Mouse (Mus musculus): ENCODE data around the gene Lgals3. TPM values are rescaled to one million over a fixed set of nuclear protein-coding genes. Genes with fewer than 3 reads are reported as not detected.

Lgals3 gene
- polyA plus RNA-seq, 1 experiment from 2014 or later: 8.4 TPM

- no peak overlapping the region for H3K9ac ChIP-seq (replicated peaks; ENCODE audit: low read length)
These were observed 7.9 kb upstream of the Lgals3 start for GRCm38 (mm10) chr14:47359610-47360009.

GRCm38 (mm10) chr14:47361418-47361817 lies 6.1 kb upstream of the Lgals3 start:
- no peaks in the 10 kb centered on the region for H3K27me3 ChIP-seq (ENCODE audit: control insufficient read depth, insufficient read depth, low read length)
- no peak overlapping the region for H3K4me3 ChIP-seq (replicated peaks; ENCODE audit: low read depth, low read length)
- H3K9me3 ChIP-seq (ENCODE audit: control insufficient read depth, low read length): no peaks in the 10 kb centered on the region
- DNase-seq (no peak), ATAC-seq (ENCODE audit: low FRiP score, low TSS enrichment) (no peak)
- H3K36me3 ChIP-seq (ENCODE audit: control insufficient read depth, insufficient read depth, low read length): no peaks in the 10 kb centered on the region
- H3K9ac ChIP-seq (replicated peaks; ENCODE audit: low read length): no peak overlapping the region
- H3K4me1 ChIP-seq (ENCODE audit: control insufficient read depth, insufficient read depth, low read length): 0 out of 2 replicates have a peak, but pooled peaks cover 4% of the 10 kb centered on the region
- H3K27ac ChIP-seq (replicated peaks; ENCODE audit: low read depth, low read length): no peak overlapping the region
- WGBS: 91% methylated on average over 2 of the region's 2 CpGs
- no peak overlapping the region for H3K4me2 ChIP-seq (ENCODE audit: low read length)

More at GRCm38 (mm10) chr14:47359610-47360009, 7.9 kb upstream of the Lgals3 start:
- Histone ChIP-seq H3K4me1 (ENCODE audit: control insufficient read depth, insufficient read depth, low read length) (no peaks in the 10 kb centered on the region), H3K36me3 (ENCODE audit: control insufficient read depth, insufficient read depth, low read length) (no peaks in the 10 kb centered on the region), H3K27me3 (ENCODE audit: control insufficient read depth, insufficient read depth, low read length) (no peaks in the 10 kb centered on the region), H3K9me3 (ENCODE audit: control insufficient read depth, low read length) (no peaks in the 10 kb centered on the region), H3K4me3 (replicated peaks; ENCODE audit: low read depth, low read length) (no peak overlapping the region), H3K4me2 (ENCODE audit: low read length) (no peak overlapping the region), H3K27ac (replicated peaks; ENCODE audit: low read depth, low read length) (no peak overlapping the region)
- no peak for ATAC-seq (ENCODE audit: low FRiP score, low TSS enrichment)
- 90% methylated on average over 3 of the region's 3 CpGs for WGBS
- no peak for DNase-seq

GRCm38 (mm10) chr14:47361899-47362298 lies 5.7 kb upstream of the Lgals3 start:
- no peaks in the 10 kb centered on the region for H3K9me3 ChIP-seq (ENCODE audit: control insufficient read depth, low read length)
- 93% methylated on average over 9 of the region's 9 CpGs for WGBS
- no peak overlapping the region for H3K4me2 ChIP-seq (ENCODE audit: low read length)
- peaks cover 6% of the 10 kb centered on the region; the same call in 1 of the 2 replicates for H3K4me1 ChIP-seq (ENCODE audit: control insufficient read depth, insufficient read depth, low read length)
- H3K27me3 ChIP-seq (ENCODE audit: control insufficient read depth, insufficient read depth, low read length): no peaks in the 10 kb centered on the region
- ATAC-seq (ENCODE audit: low FRiP score, low TSS enrichment) (no peak), DNase-seq (no peak)
- no peak overlapping the region for H3K27ac ChIP-seq (replicated peaks; ENCODE audit: low read depth, low read length)
- H3K36me3 ChIP-seq (ENCODE audit: control insufficient read depth, insufficient read depth, low read length): no peaks in the 10 kb centered on the region
- no peak overlapping the region for H3K9ac ChIP-seq (replicated peaks; ENCODE audit: low read length)
- no peak overlapping the region for H3K4me3 ChIP-seq (replicated peaks; ENCODE audit: low read depth, low read length)

- no peak overlapping the region for H3K27ac ChIP-seq (replicated peaks; ENCODE audit: low read depth, low read length)
- H3K4me3 ChIP-seq (replicated peaks; ENCODE audit: low read depth, low read length): no peak overlapping the region
- H3K27me3 ChIP-seq (ENCODE audit: control insufficient read depth, insufficient read depth, low read length): no peaks in the 10 kb centered on the region
- no peaks in the 10 kb centered on the region for H3K9me3 ChIP-seq (ENCODE audit: control insufficient read depth, low read length)
- peaks cover 14% of the 10 kb centered on the region for H3K4me1 ChIP-seq (ENCODE audit: control insufficient read depth, insufficient read depth, low read length)
- peak overlapping the region; percentile 28 for H3K4me2 ChIP-seq (ENCODE audit: low read length)
- no peaks in the 10 kb centered on the region for H3K36me3 ChIP-seq (ENCODE audit: control insufficient read depth, insufficient read depth, low read length)
- WGBS: 54% methylated on average over 21 of the region's 21 CpGs
- peak; percentile 17 for DNase-seq
- no peak for ATAC-seq (ENCODE audit: low FRiP score, low TSS enrichment)
- H3K9ac ChIP-seq (replicated peaks; ENCODE audit: low read length): no peak overlapping the region
These were observed 2.7 kb upstream of the Lgals3 start for GRCm38 (mm10) chr14:47364742-47365449.

GRCm38 (mm10) chr14:47366881-47367321 lies 650 bp upstream of the Lgals3 start:
- ATAC-seq (ENCODE audit: low FRiP score, low TSS enrichment): 0 out of 2 replicates have a peak, but pooled peaks have one; percentile 39
- Histone ChIP-seq H3K27me3 (ENCODE audit: control insufficient read depth, insufficient read depth, low read length) (no peaks in the 10 kb centered on the region), H3K4me3 (replicated peaks; ENCODE audit: low read depth, low read length) (no peak overlapping the region), H3K4me1 (ENCODE audit: control insufficient read depth, insufficient read depth, low read length) (peaks cover 14% of the 10 kb centered on the region), H3K9me3 (ENCODE audit: control insufficient read depth, low read length) (no peaks in the 10 kb centered on the region), H3K27ac (replicated peaks; ENCODE audit: low read depth, low read length) (no peak overlapping the region; the same call in 1 of the 2 replicates), H3K4me2 (ENCODE audit: low read length) (no peak overlapping the region), H3K9ac (replicated peaks; ENCODE audit: low read length) (no peak overlapping the region), H3K36me3 (ENCODE audit: control insufficient read depth, insufficient read depth, low read length) (no peaks in the 10 kb centered on the region)
- WGBS: 40% methylated on average over 7 of the region's 7 CpGs
- DNase-seq: peak; percentile 48

- WGBS: 92% methylated on average over 5 of the region's 5 CpGs
- H3K4me1 ChIP-seq (ENCODE audit: control insufficient read depth, insufficient read depth, low read length): peaks cover 23% of the 10 kb centered on the region
- DNase-seq (no peak), ATAC-seq (ENCODE audit: low FRiP score, low TSS enrichment) (no peak)
- H3K9ac ChIP-seq (replicated peaks; ENCODE audit: low read length): no peak overlapping the region
- no peaks in the 10 kb centered on the region for H3K36me3 ChIP-seq (ENCODE audit: control insufficient read depth, insufficient read depth, low read length)
- H3K4me2 ChIP-seq (ENCODE audit: low read length): no peak overlapping the region
- H3K27ac ChIP-seq (replicated peaks; ENCODE audit: low read depth, low read length): no peak overlapping the region
- peaks cover 12% of the 10 kb centered on the region; the same call in 1 of the 2 replicates for H3K27me3 ChIP-seq (ENCODE audit: control insufficient read depth, insufficient read depth, low read length)
- no peaks in the 10 kb centered on the region for H3K9me3 ChIP-seq (ENCODE audit: control insufficient read depth, low read length)
- no peak overlapping the region for H3K4me3 ChIP-seq (replicated peaks; ENCODE audit: low read depth, low read length)
These were observed 2.2 kb downstream of the Lgals3 start for GRCm38 (mm10) chr14:47369741-47370140.

GRCm38 (mm10) chr14:47370790-47371189 lies 3.2 kb downstream of the Lgals3 start:
- no peak for ATAC-seq (ENCODE audit: low FRiP score, low TSS enrichment)
- DNase-seq: no peak
- Histone ChIP-seq H3K9ac (replicated peaks; ENCODE audit: low read length) (no peak overlapping the region), H3K4me3 (replicated peaks; ENCODE audit: low read depth, low read length) (no peak overlapping the region), H3K27me3 (ENCODE audit: control insufficient read depth, insufficient read depth, low read length) (peaks cover 12% of the 10 kb centered on the region; the same call in 1 of the 2 replicates), H3K4me2 (ENCODE audit: low read length) (no peak overlapping the region), H3K4me1 (ENCODE audit: control insufficient read depth, insufficient read depth, low read length) (peaks cover 20% of the 10 kb centered on the region), H3K9me3 (ENCODE audit: control insufficient read depth, low read length) (no peaks in the 10 kb centered on the region), H3K36me3 (ENCODE audit: control insufficient read depth, insufficient read depth, low read length) (no peaks in the 10 kb centered on the region), H3K27ac (replicated peaks; ENCODE audit: low read depth, low read length) (no peak overlapping the region)
- 87% methylated on average over 3 of the region's 3 CpGs for whole genome bisulfite sequencing

GRCm38 (mm10) chr14:47371689-47372088 lies 4.1 kb downstream of the Lgals3 start:
- Histone ChIP-seq H3K4me1 (ENCODE audit: control insufficient read depth, insufficient read depth, low read length) (peaks cover 19% of the 10 kb centered on the region), H3K27me3 (ENCODE audit: control insufficient read depth, insufficient read depth, low read length) (peaks cover 12% of the 10 kb centered on the region; the same call in 1 of the 2 replicates), H3K4me2 (ENCODE audit: low read length) (no peak overlapping the region), H3K36me3 (ENCODE audit: control insufficient read depth, insufficient read depth, low read length) (no peaks in the 10 kb centered on the region), H3K27ac (replicated peaks; ENCODE audit: low read depth, low read length) (no peak overlapping the region), H3K9ac (replicated peaks; ENCODE audit: low read length) (no peak overlapping the region), H3K4me3 (replicated peaks; ENCODE audit: low read depth, low read length) (no peak overlapping the region), H3K9me3 (ENCODE audit: control insufficient read depth, low read length) (no peaks in the 10 kb centered on the region)
- WGBS: 66% methylated on average over 6 of the region's 6 CpGs
- DNase-seq (no peak), ATAC-seq (ENCODE audit: low FRiP score, low TSS enrichment) (no peak)

Data from midbrain, embryonic 14.5 days (tissue).